In genomic region chr4:154450441-154450840, GRCm38 (mm10) we compare ENCODE assay signal across 12 mouse cellular contexts.
A peak's percentile ranks its signal among the peaks of the same experiment; 100 is the strongest.
DNase-seq lines count a peak whose midpoint lies in the region; ATAC-seq and TF ChIP-seq lines count a peak whose summit lies in the region.
"Had no signal": no experiment of that assay in that cellular context is flagged by ENCODE, and none has a peak within 500 bp of the region (broad histone marks: within the 10 kb centered on the region; RNA-seq: fewer than 3 reads in every experiment).

No protein-coding gene starts in this region.

- H3K36me3 ChIP-seq in hindbrain, postnatal 0 days (ENCODE audit: insufficient read depth, low read length) = no peaks in the 10 kb centered on the region
- no peaks in the 10 kb centered on the region for H3K36me3 ChIP-seq in hindbrain, embryonic 14.5 days (replicated peaks; ENCODE audit: control insufficient read depth, insufficient read depth)
- peaks cover 5% of the 10 kb centered on the region; the same call in 1 of the 2 replicates for H3K36me3 ChIP-seq in embryonic facial prominence, embryonic 10.5 days (replicated peaks)
- H3K36me3 ChIP-seq: intestine, embryonic 15.5 days had no signal

- no peak for TF ChIP-seq CTCF in hindbrain, postnatal 0 days (IDR thresholded peaks at IDR 0.05; ENCODE audit: low read depth)

- H3K9ac ChIP-seq in hindbrain, postnatal 0 days (replicated peaks; ENCODE audit: low read length) = no peak overlapping the region
- H3K9ac ChIP-seq in hindbrain, embryonic 14.5 days = no peak overlapping the region
- H3K9ac ChIP-seq: intestine, embryonic 15.5 days; liver, embryonic 14.5 days had no signal

- no peaks in the 10 kb centered on the region for H3K9me3 ChIP-seq in hindbrain, postnatal 0 days (ENCODE audit: low read length)
- no peaks in the 10 kb centered on the region for H3K9me3 ChIP-seq in hindbrain, embryonic 14.5 days (ENCODE audit: control insufficient read depth, low read length)
- no peaks in the 10 kb centered on the region for H3K9me3 ChIP-seq in embryonic facial prominence, embryonic 10.5 days
- H3K9me3 ChIP-seq: intestine, embryonic 15.5 days; megakaryocyte, embryonic 14.5 days had no signal

- peaks cover 6% of the 10 kb centered on the region; the same call in 1 of the 2 replicates for H3K4me1 ChIP-seq in hindbrain, postnatal 0 days (ENCODE audit: insufficient read depth, low read length)
- H3K4me1 ChIP-seq in hindbrain, embryonic 14.5 days (replicated peaks; ENCODE audit: control insufficient read depth, insufficient read depth, low read length) = peaks cover 5% of the 10 kb centered on the region; the same call in 1 of the 2 replicates
- peaks cover 75% of the 10 kb centered on the region for H3K4me1 ChIP-seq in embryonic facial prominence, embryonic 10.5 days
- H3K4me1 ChIP-seq: intestine, embryonic 15.5 days; megakaryocyte, embryonic 14.5 days had no signal

- 75% methylated on average over 9 of the region's 9 CpGs for WGBS in hindbrain, postnatal 0 days
- 86% methylated on average over 9 of the region's 9 CpGs for WGBS in hindbrain, embryonic 14.5 days
- 91% methylated on average over 9 of the region's 9 CpGs for WGBS in embryonic facial prominence, embryonic 10.5 days

- no peak overlapping the region for H3K27ac ChIP-seq in hindbrain, postnatal 0 days
- H3K27ac ChIP-seq in hindbrain, embryonic 14.5 days = no peak overlapping the region
- H3K27ac ChIP-seq in embryonic facial prominence, embryonic 10.5 days (replicated peaks) = peak overlapping the region; percentile 58; the same call in 1 of the 2 replicates
- H3K27ac ChIP-seq: liver, embryonic 14.5 days had no signal

- H3K4me3 ChIP-seq in hindbrain, postnatal 0 days (ENCODE audit: low read length) = no peak overlapping the region
- H3K4me3 ChIP-seq in hindbrain, embryonic 14.5 days (replicated peaks; ENCODE audit: low read length) = no peak overlapping the region
- H3K4me3 ChIP-seq in embryonic facial prominence, embryonic 10.5 days = no peak overlapping the region
- H3K4me3 ChIP-seq: intestine, embryonic 15.5 days; megakaryocyte, embryonic 14.5 days; myocyte had no signal

- H3K27me3 ChIP-seq in hindbrain, postnatal 0 days (ENCODE audit: insufficient read depth, low read length) = peaks cover 6% of the 10 kb centered on the region; the same call in 1 of the 2 replicates
- peaks cover 51% of the 10 kb centered on the region for H3K27me3 ChIP-seq in hindbrain, embryonic 14.5 days (ENCODE audit: control insufficient read depth, insufficient read depth, low read length)
- peaks cover 89% of the 10 kb centered on the region for H3K27me3 ChIP-seq in embryonic facial prominence, embryonic 10.5 days (replicated peaks; ENCODE audit: low read depth, poor library complexity, severe bottlenecking)
- H3K27me3 ChIP-seq: intestine, embryonic 15.5 days had no signal

- DNase-seq in cerebellum, adult 9-11 months = peak; percentile 2
- no peak for DNase-seq in cerebellum, adult 11-12 months
- peak; percentile 56 for DNase-seq in hindbrain, postnatal 0 days (ENCODE audit: low spot score)
- no peak for DNase-seq in hindbrain, embryonic 14.5 days (ENCODE audit: low spot score)
- DNase-seq in embryonic facial prominence, embryonic 10.5 days (ENCODE audit: low spot score) = no peak
- DNase-seq in kidney, postnatal 10 days = peak; percentile 27
- no peak for DNase-seq in liver
- no peak for DNase-seq in urinary bladder, adult 2 months (ENCODE audit: low spot score)

- no peak overlapping the region for H3K4me2 ChIP-seq in hindbrain, postnatal 0 days (ENCODE audit: low read depth, low read length)
- no peak overlapping the region for H3K4me2 ChIP-seq in hindbrain, embryonic 14.5 days (replicated peaks)
- H3K4me2 ChIP-seq: intestine, embryonic 15.5 days had no signal

- peak; percentile 37; the same call in 1 of the 2 replicates for ATAC-seq in hindbrain, postnatal 0 days
- ATAC-seq in hindbrain, embryonic 14.5 days (ENCODE audit: low FRiP score) = no peak

Comparison
In these comparisons a context has a peak if more than half of its experiments do, and no peak if none do; other contexts are left out.
1. DNase-seq: peak in cerebellum, adult 9-11 months (single experiment), hindbrain, postnatal 0 days (single experiment) and kidney, postnatal 10 days (single experiment); none in cerebellum, adult 11-12 months (single experiment), hindbrain, embryonic 14.5 days (single experiment), embryonic facial prominence, embryonic 10.5 days (single experiment), liver (single experiment) and urinary bladder, adult 2 months (single experiment).